Mouse (Mus musculus): Measurements from ENCODE around the gene Gm49396.

- no peak for TF ChIP-seq POLR2A (IDR thresholded peaks at IDR 0.05; ENCODE audit: borderline replicate concordance, extremely low read depth, insufficient read depth, insufficient read length, poor library complexity, severe bottlenecking)
- TF ChIP-seq CTCF (IDR thresholded peaks at IDR 0.05; ENCODE audit: borderline replicate concordance, extremely low read depth, insufficient read depth, insufficient read length): no peak
Measured at GRCm38 (mm10) chr7:30600651-30601050, 37.5 kb downstream of the Gm49396 start.

Data from brain, embryonic 14.5 days (tissue).